In genomic region chr4:150008325-150008852, GRCm38 (mm10) we compare ENCODE assay signal across 8 mouse cellular contexts. TPM values are rescaled to one million over a fixed set of nuclear protein-coding genes. Genes with fewer than 3 reads are reported as not detected.
DNase-seq lines count a peak whose midpoint lies in the region; ATAC-seq and TF ChIP-seq lines count a peak whose summit lies in the region.

No protein-coding gene starts in this region.

- H3K27me3 ChIP-seq in forebrain, postnatal 0 days (ENCODE audit: insufficient read depth, low read length), result no peaks in the 10 kb centered on the region

- peak; percentile 92 for ATAC-seq in forebrain, postnatal 0 days
- peak; percentile 80 for ATAC-seq in megakaryocyte, adult 5-6 weeks (ENCODE audit: poor library complexity, severe bottlenecking)

- H3K36me3 ChIP-seq in forebrain, postnatal 0 days (ENCODE audit: insufficient read depth), result no peaks in the 10 kb centered on the region

- H3K4me3 ChIP-seq in forebrain, postnatal 0 days (ENCODE audit: low read depth, low read length), result peak overlapping the region; percentile 65

- peak; percentile 79 for TF ChIP-seq CTCF in forebrain, postnatal 0 days (IDR thresholded peaks at IDR 0.05; ENCODE audit: low read depth)

- H3K4me1 ChIP-seq in forebrain, postnatal 0 days (ENCODE audit: insufficient read depth), result no peaks in the 10 kb centered on the region

- H3K27ac ChIP-seq in forebrain, postnatal 0 days (ENCODE audit: low read depth, low read length), result peak overlapping the region; percentile 88

- H3K4me2 ChIP-seq in forebrain, postnatal 0 days (ENCODE audit: low read depth), result peak overlapping the region; percentile 73

- no peaks in the 10 kb centered on the region for H3K9me3 ChIP-seq in forebrain, postnatal 0 days (ENCODE audit: low read length)

- peak overlapping the region; percentile 80 for H3K9ac ChIP-seq in forebrain, postnatal 0 days

- WGBS in forebrain, postnatal 0 days, result 2% methylated on average over 40 of the region's 42 CpGs

- peak; percentile 92 for DNase-seq in Muller cell, postnatal 12 days (ENCODE audit: inconsistent ontology term)
- peak; percentile 79 for DNase-seq in cerebellum, adult 11-12 months
- DNase-seq in forebrain, postnatal 0 days, result peak; percentile 80
- DNase-seq in heart, postnatal 4 days, result peak; percentile 93
- DNase-seq in layer of hippocampus, postnatal 36 days, result peak; percentile 47 to 48
- DNase-seq in retina, postnatal 7 days (ENCODE audit: low read depth, low spot score), result peak; percentile 72
- DNase-seq in urinary bladder, postnatal 10 days (ENCODE audit: low spot score), result peak; percentile 31

RNA-seq across cellular contexts. Expression of gene H6pd, which starts 0.4 kb away (rescaled TPM):
- 6.5 and 8.4 TPM in 2 replicates for total RNA-seq in forebrain, postnatal 0 days (2014; rRNA removed)
- 1.7 and 3.1 TPM in 2 replicates for polyA plus RNA-seq in forebrain, postnatal 0 days (2015; fragmentation: Nextera tagmentation; extraction: Ambion mirVana)
- total RNA-seq in heart, postnatal 4 days (2021), result 10 to 100 TPM; 34.1 to 35.2 TPM
- total RNA-seq in layer of hippocampus, postnatal 36 days (2021), result 1 to 10 TPM; 7.2 to 10.0 TPM
- 14.4 and 16.1 TPM in 2 replicates for total RNA-seq in megakaryocyte, adult 5-6 weeks (2015)
- 26.1 and 32.7 TPM in 2 replicates for total RNA-seq in megakaryocyte, adult 5-6 weeks (2017)

RNA-seq across cellular contexts. Expression of gene Spsb1, which starts 53.5 kb away (rescaled TPM):
- 7.1 and 7.3 TPM in 2 replicates for total RNA-seq in forebrain, postnatal 0 days (2014; rRNA removed)
- polyA plus RNA-seq in forebrain, postnatal 0 days (2015; fragmentation: Nextera tagmentation; extraction: Ambion mirVana), result 5.8 and 6.2 TPM in 2 replicates
- total RNA-seq in heart, postnatal 4 days (2021), result 10 to 100 TPM; 26.2 to 26.7 TPM
- 10 to 100 TPM; 24.1 to 34.9 TPM for total RNA-seq in layer of hippocampus, postnatal 36 days (2021)
- 0.11 TPM in 1 of 2 replicates, not detected in the other for total RNA-seq in megakaryocyte, adult 5-6 weeks (2015)
- 0.22 TPM in 1 of 2 replicates, not detected in the other for total RNA-seq in megakaryocyte, adult 5-6 weeks (2017)

Comparison
In these comparisons a context has a peak if more than half of its experiments do, and no peak if none do; other contexts are left out.
1. Peak in every context shown above with its lines: DNase-seq, ATAC-seq, H3K4me3 ChIP-seq and H3K27ac ChIP-seq.
2. DNase-seq: peak in every context shown above with its lines; median percentile 93 in heart, postnatal 4 days; 92 in Muller cell, postnatal 12 days; 80 in forebrain, postnatal 0 days; 79 in cerebellum, adult 11-12 months; 72 in retina, postnatal 7 days; 48 in layer of hippocampus, postnatal 36 days; 31 in urinary bladder, postnatal 10 days.